Mouse (Mus musculus): ENCODE results near the gene Selenon.

The Selenon gene

GRCm38 (mm10) chr4:134577281-134577680, 25.3 kb upstream of the Selenon start:
- no peak for DNase-seq (ENCODE audit: low spot score)

- DNase-seq (ENCODE audit: low spot score), result no peak
Measured at GRCm38 (mm10) chr4:134575486-134575885, 23.5 kb upstream of the Selenon start.

GRCm38 (mm10) chr4:134572449-134573300, 20.7 kb upstream of the Selenon start:
- no peak for DNase-seq (ENCODE audit: low spot score)

GRCm38 (mm10) chr4:134570704-134571451, 18.9 kb upstream of the Selenon start:
- no peak for DNase-seq (ENCODE audit: low spot score)

GRCm38 (mm10) chr4:134569831-134570230, 17.9 kb upstream of the Selenon start:
- DNase-seq (ENCODE audit: low spot score), result no peak

- DNase-seq (ENCODE audit: low spot score), result no peak
Measured at GRCm38 (mm10) chr4:134569205-134569604, 17.2 kb upstream of the Selenon start.

- DNase-seq (ENCODE audit: low spot score), result no peak
Measured at GRCm38 (mm10) chr4:134567377-134568226, 15.6 kb upstream of the Selenon start.

- no peak for DNase-seq (ENCODE audit: low spot score)
Measured at GRCm38 (mm10) chr4:134564093-134564492, 12.1 kb upstream of the Selenon start.

- DNase-seq (ENCODE audit: low spot score), result no peak
Measured at GRCm38 (mm10) chr4:134563624-134564023, 11.7 kb upstream of the Selenon start.

- no peak for DNase-seq (ENCODE audit: low spot score)
Measured at GRCm38 (mm10) chr4:134562014-134562413, 10.0 kb upstream of the Selenon start.

GRCm38 (mm10) chr4:134560699-134561098, 8.7 kb upstream of the Selenon start:
- DNase-seq (ENCODE audit: low spot score), result no peak

- DNase-seq (ENCODE audit: low spot score), result no peak
Measured at GRCm38 (mm10) chr4:134559154-134559553, 7.2 kb upstream of the Selenon start.

- no peak for DNase-seq (ENCODE audit: low spot score)
Measured at GRCm38 (mm10) chr4:134558570-134559113, 6.7 kb upstream of the Selenon start.

GRCm38 (mm10) chr4:134557626-134558249, 5.8 kb upstream of the Selenon start:
- no peak for DNase-seq (ENCODE audit: low spot score)

GRCm38 (mm10) chr4:134555956-134556580, 4.1 kb upstream of the Selenon start:
- DNase-seq (ENCODE audit: low spot score), result no peak

- DNase-seq (ENCODE audit: low spot score), result no peak
Measured at GRCm38 (mm10) chr4:134553631-134554030, 1.7 kb upstream of the Selenon start.

- no peak for DNase-seq (ENCODE audit: low spot score)
Measured at GRCm38 (mm10) chr4:134549899-134550298, 2.1 kb downstream of the Selenon start.

GRCm38 (mm10) chr4:134548169-134548938, 3.6 kb downstream of the Selenon start:
- no peak for DNase-seq (ENCODE audit: low spot score)

GRCm38 (mm10) chr4:134546814-134547705, 4.9 kb downstream of the Selenon start:
- DNase-seq (ENCODE audit: low spot score), result no peak
